Mouse (Mus musculus): ENCODE measurements around the gene Vmn1r126. TPM values are rescaled to one million over a fixed set of nuclear protein-coding genes. Genes with fewer than 3 reads are reported as not detected.
"Not testable (repeated sequence)": the region's sequence is repeated elsewhere in the genome, so short reads cannot be mapped to it uniquely, and the experiment has no call there.

Vmn1r126 gene
- not detected for total RNA-seq (2021)
- long read RNA-seq, experiment 1 = 0 reads
- long read RNA-seq, experiment 2 = 0 reads

DNA sequence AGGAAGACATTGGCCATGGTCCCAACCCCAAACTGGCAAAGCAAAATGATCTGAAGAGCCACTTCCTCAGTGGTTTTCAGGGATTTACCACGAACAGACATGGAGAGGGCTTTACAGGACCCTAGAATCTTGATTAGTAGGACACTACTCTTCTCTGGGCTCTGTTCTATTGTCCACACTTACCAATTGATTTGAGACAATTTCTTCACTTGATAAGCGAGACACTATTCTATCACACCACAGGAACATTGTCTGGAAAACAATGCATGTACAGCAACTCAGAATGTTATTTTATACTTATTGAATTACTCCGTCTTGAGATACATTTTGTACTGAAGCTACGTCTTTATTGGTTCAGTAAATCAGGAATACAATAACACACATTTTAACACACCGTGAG lies at the start of gene Vmn1r126:
Gene Vmn1r126 (minus strand): TSS at position 101 of the 400 bp plus-strand sequence.
- not testable (repeated sequence) for DNase-seq (ENCODE audit: low spot score in 2 of 2)

DNA sequence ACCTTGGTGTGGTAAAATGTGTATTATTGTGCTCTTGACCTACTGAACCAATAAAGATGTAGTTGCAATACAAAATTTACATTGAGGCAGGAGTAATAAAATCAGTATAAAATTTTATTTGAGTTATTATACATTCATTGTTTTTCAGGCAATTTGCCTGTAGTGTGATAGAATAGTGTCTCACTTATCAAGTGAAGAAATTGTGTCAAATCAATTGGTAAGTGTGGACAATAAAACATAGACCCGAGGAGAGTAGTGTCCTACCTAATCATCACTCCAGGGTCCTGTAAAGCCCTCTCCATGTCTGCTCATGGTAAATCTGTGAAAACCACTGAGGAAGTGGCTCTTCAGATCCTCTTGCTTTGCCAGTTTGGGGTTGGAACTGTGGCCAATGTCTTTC lies 47.8 kb upstream of the Vmn1r126 start, which contains the start of gene Vmn1r128:
Gene Vmn1r128 (plus strand): TSS at position 301 of the 400 bp plus-strand sequence.
- DNase-seq (ENCODE audit: low spot score in 2 of 2) = not testable (repeated sequence)

DNA sequence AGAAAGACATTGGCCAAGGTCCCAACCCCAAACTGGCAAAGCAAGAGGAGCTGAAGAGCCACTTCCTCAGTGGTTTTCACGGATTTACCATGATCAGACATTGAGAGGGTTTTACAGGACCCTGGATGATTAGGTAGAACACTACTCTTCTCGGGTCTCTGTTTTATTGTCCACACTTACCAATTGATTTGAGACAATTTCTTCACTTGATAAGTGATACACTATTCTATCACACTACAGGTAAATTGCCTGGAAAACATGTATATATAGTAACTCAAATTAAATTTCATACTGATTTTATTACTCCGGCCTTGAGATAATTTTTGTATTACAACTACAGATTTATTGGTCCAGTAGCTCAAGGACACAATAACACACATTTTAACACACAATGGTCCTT lies 18.5 kb upstream of the Vmn1r126 start, which contains the start of gene Vmn1r127:
Gene Vmn1r127 (minus strand): TSS at position 101 of the 400 bp plus-strand sequence.
- DNase-seq (ENCODE audit: low spot score in 2 of 2) = not testable (repeated sequence)

DNA sequence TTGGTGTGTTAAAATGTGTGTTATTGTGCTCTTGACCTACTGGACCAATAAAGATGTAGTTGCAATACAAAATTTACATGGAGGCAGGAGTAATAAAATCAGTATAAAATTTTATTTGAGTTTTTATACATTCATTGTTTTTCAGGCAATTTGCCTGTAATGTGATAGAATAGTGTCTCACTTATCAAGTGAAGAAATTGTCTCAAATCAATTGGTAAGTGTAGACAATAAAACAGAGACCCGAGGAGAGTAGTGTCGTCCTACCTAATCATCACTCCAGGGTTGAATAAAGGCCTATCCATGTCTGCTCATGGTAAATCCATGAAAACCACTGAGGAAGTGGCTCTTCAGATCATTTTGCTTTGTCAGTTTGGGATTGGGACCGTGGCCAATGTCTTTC lies 29.4 kb downstream of the Vmn1r126 start, which contains the start of gene Vmn1r125:
Gene Vmn1r125 (plus strand): TSS at position 301 of the 400 bp plus-strand sequence.
- DNase-seq (ENCODE audit: low spot score in 2 of 2) = not testable (repeated sequence)

DNA sequence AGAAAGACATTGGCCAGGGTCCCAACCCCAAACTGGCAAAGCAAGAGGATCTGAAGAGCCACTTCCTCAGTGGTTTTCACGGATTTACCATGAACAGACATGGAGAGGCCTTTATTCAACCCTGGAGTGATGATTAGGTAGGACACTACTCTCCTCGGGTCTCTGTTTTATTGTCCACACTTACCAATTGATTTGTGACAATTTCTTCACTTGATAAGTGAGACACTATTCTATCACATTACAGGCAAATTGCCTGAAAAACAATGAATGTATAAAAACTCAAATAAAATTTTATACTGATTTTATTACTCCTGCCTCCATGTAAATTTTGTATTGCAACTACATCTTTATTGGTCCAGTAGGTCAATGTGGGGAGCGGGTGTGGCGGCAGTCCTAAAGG lies 40.8 kb downstream of the Vmn1r126 start, which contains the start of gene Vmn1r124:
Gene Vmn1r124 (minus strand): TSS at position 101 of the 400 bp plus-strand sequence.
- DNase-seq (ENCODE audit: low spot score in 2 of 2) = not testable (repeated sequence)

Other genes starting within 250 kb of the Vmn1r126 start
- gene Vmn1r120, start 247.7 kb downstream of the Vmn1r126 start, total RNA-seq (2021) = not detected
- not detected for gene Vmn1r121, start 203.0 kb downstream of the Vmn1r126 start, total RNA-seq (2021)
- not detected for gene Vmn1r122, start 167.3 kb downstream of the Vmn1r126 start, total RNA-seq (2021)
- gene Vmn1r123, start 139.3 kb downstream of the Vmn1r126 start, total RNA-seq (2021) = not detected
- gene Gm5157, start 111.0 kb downstream of the Vmn1r126 start, total RNA-seq (2021) = not detected
- gene Vmn1r124, start 40.9 kb downstream of the Vmn1r126 start, total RNA-seq (2021) = not detected
- gene Vmn1r125, start 29.3 kb downstream of the Vmn1r126 start, total RNA-seq (2021) = not detected
- not detected for gene Vmn1r127, start 18.4 kb upstream of the Vmn1r126 start, total RNA-seq (2021)
- not detected for gene Vmn1r128, start 47.9 kb upstream of the Vmn1r126 start, total RNA-seq (2021)
- not detected for gene Vmn1r129, start 59.8 kb upstream of the Vmn1r126 start, total RNA-seq (2021)
- gene Gm6882, start 131.3 kb upstream of the Vmn1r126 start, total RNA-seq (2021) = not detected
- not detected for gene Vmn1r130, start 210.3 kb upstream of the Vmn1r126 start, total RNA-seq (2021)
- not detected for gene Vmn1r131, start 244.6 kb upstream of the Vmn1r126 start, total RNA-seq (2021)

All from adrenal gland, postnatal 4 days (tissue).